Mouse (Mus musculus) olfactory bulb, adult 2 months (tissue): ENCODE data around the gene Prkaca. TPM values are rescaled to one million over a fixed set of nuclear protein-coding genes. Genes with fewer than 3 reads are reported as not detected.

Experiments used
- H3K27ac ChIP-seq: fragments of 200-500 bp; 2 replicates; pipeline ENCODE4 v1.5.1; 2012; ENCODE audit warnings: low read depth, low read length; ENCODE audit not compliant: insufficient read depth
- H3K4me1 ChIP-seq: fragments of 200-500 bp; 2 replicates; pipeline ENCODE4 v1.6.1; 2012; ENCODE audit warnings: low read length; ENCODE audit not compliant: control insufficient read depth, insufficient read depth
- H3K4me3 ChIP-seq: fragments of 200-500 bp; 2 replicates; pipeline ENCODE4 v1.5.1; 2012; ENCODE audit warnings: mild to moderate bottlenecking, low read depth, low read length, moderate library complexity; ENCODE audit not compliant: insufficient read depth
- CTCF ChIP-seq: fragments of 200-500 bp; IDR thresholded peaks from 2 replicates; pipeline ENCODE4 v1.5.1; 2012; ENCODE audit warnings: low read depth, mild to moderate bottlenecking, low read length, moderate library complexity; ENCODE audit not compliant: insufficient read depth
- POLR2A ChIP-seq: fragments of 200-500 bp; IDR thresholded peaks from 2 replicates; pipeline ENCODE4 v1.6.1; 2012; ENCODE audit warnings: mild to moderate bottlenecking, low read depth, low read length, moderate library complexity; ENCODE audit not compliant: insufficient read depth
- WGBS: fragments of 180-500 bp; shearing (Covaris S2); methylation state at CpG from one replicate; pipeline ENCODE4 v1.1.7; 2018; 5-methylcytosine and 5-hydroxymethylcytosine counted together
- polyA plus RNA-seq: library from polyadenylated mRNA; stranded (reverse); fragments of >200 nt; gene quantifications from 2 replicates; pipeline ENCODE4 v1.2.4, GENCODE M21; 2012; ENCODE audit warnings: low replicate concordance; ENCODE audit not compliant: missing spikeins, insufficient read depth, insufficient read length

The Prkaca gene
- 203 TPM in 1 of 2 replicates, not detected in the other for polyA plus RNA-seq

DNA sequence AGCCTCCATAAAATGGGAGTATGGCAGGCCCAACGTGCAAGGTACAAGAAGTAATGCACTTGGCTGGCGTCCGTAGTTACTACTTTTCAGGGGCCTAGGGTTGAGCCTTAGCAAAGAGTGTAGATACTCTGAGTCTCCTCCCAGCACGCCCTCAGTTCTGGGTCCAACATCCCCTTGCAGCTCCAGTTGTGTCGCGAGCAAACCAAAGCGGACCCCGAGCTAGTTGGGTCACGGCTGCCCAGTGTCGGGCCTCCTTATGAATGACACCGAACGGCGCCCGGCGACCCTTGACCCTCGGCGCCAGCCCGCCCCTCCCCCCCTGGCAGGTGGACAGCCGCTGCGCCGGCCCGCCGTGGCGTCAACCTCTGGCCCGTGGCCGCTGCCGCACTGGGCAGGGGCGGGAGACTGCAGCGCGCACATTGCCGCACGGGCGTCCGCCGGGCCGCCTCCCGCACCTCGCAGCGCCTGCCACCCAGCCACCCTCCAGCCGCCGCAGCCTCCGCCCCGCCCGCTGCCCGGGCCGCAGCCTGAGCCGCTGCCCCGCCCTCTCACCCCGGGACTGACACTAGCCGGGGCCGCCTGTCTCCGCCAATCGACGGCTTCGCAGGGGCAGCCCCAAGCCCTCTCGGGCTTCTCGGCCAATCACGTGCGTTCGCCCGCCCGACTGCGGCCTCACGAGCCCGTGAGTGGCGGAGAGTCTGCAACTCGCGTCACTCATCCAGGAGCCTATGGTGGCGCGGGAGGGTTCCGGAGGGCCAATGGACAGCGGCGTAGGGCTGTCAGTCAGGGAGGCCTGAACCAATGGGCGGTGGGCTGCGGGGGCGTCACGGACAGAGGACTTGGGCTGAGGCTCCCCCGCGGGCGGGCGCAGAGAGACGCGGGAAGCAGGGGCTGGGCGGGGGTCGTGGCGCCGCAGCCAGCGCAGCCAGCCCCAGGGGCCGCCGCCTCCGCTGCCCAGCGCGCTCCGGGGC lies at the start of gene Prkaca:
TSS of gene Prkaca (plus strand) at position 844 of the 971 bp plus-strand sequence.
- H3K4me1 ChIP-seq: peaks cover 25% of the 10 kb centered on the region
- peak within 1 kb of the TSS; percentile 76 for H3K27ac ChIP-seq
- TF ChIP-seq POLR2A: peak; percentile 29; the same call in 1 of the 2 replicates
- TF ChIP-seq CTCF: no peak
- H3K4me3 ChIP-seq: peak within 1 kb of the TSS; percentile 94
- WGBS: under 1% methylated on average over 91 of the region's 94 CpGs

DNA sequence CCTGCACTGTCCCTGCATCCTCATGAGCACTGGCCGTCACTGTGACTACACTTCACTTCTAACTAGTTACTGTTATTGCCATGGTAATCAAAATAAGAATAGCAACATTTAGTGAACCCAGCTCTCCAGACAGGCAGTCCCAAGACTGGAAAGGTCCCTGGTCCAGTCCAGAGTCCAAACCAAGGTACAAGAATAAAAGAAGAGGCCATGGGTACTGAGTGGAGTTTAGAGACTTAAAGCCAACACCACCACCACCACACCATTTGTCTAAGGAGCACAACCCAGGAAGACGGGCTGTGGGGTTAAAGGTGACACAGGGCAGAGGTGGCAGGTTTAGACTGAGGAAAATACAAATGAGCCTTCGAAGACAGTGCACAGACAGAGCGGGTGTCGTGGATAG lies 48.2 kb upstream of the Prkaca start:
- 91% methylated on average over 5 of the region's 5 CpGs for WGBS
- Histone ChIP-seq H3K4me3 (no peak overlapping the region), H3K27ac (no peak overlapping the region), H3K4me1 (peaks cover 9% of the 10 kb centered on the region)
- TF ChIP-seq POLR2A (no peak), CTCF (no peak)

DNA sequence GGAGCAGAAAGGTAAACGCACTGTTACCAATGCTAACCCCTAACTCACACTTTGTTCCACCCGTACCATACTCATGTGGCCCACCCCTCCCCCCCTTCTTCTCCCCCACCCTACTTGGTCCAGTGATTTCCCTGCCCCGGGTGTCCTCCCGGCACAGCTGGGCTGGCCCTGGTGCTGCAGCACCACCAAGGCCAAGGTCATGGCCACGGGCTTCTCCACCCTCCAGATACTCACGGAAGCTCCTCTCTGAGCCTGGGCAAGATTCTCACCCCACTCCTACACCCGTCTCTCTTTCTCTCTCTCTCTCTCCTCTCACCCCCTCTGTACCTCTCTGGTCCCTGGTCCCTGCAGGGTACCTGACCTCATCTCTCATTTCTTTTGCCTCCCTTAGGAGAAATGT lies 46.5 kb upstream of the Prkaca start:
- 74% methylated on average over 7 of the region's 7 CpGs for WGBS
- no peaks in the 10 kb centered on the region for H3K4me1 ChIP-seq
- no peak for TF ChIP-seq POLR2A
- TF ChIP-seq CTCF: no peak
- H3K4me3 ChIP-seq: no peak overlapping the region
- H3K27ac ChIP-seq: no peak overlapping the region

DNA sequence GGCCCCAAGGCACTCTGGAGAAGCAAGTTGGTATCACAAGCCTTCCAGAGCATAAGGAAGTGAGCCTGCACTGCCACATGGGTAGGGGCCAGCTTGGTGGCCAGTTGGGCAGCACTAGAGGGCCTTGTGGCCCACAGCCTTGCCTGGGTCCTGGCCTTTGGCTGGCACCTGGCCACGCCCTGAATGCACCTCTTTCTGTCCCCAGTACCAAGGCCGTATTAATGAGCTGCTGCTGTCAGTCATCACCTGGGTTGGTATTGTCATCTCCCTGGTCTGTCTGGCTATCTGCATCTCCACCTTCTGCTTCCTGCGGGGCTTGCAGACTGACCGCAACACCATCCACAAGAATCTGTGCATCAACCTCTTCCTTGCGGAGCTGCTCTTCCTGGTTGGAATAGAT lies 38.6 kb upstream of the Prkaca start:
- 80% methylated on average over 5 of the region's 5 CpGs for WGBS
- TF ChIP-seq CTCF (no peak), POLR2A (no peak)
- no peak overlapping the region for H3K4me3 ChIP-seq
- H3K4me1 ChIP-seq: no peaks in the 10 kb centered on the region
- H3K27ac ChIP-seq: no peak overlapping the region

DNA sequence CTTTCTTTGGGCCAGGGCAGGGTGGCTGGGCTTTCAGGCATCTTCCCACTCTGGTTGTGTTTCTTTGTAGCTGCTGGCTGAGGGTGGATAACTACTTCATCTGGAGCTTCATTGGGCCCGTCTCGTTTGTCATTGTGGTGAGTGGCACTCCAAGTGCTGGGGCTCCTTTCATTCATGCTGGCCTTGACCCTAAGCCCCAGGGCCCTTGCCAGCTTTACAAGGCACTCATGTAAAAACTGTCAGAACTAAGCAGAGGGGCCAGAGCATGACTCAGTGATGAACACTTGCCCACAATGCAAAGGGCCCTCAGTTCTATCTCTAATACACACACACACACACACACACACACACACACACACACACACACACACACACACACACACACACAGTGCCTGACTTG lies 37.8 kb upstream of the Prkaca start:
- TF ChIP-seq POLR2A (no peak), CTCF (no peak)
- Histone ChIP-seq H3K4me1 (no peaks in the 10 kb centered on the region), H3K27ac (no peak overlapping the region), H3K4me3 (no peak overlapping the region)
- 51% methylated on average over 2 of the region's 2 CpGs for WGBS

DNA sequence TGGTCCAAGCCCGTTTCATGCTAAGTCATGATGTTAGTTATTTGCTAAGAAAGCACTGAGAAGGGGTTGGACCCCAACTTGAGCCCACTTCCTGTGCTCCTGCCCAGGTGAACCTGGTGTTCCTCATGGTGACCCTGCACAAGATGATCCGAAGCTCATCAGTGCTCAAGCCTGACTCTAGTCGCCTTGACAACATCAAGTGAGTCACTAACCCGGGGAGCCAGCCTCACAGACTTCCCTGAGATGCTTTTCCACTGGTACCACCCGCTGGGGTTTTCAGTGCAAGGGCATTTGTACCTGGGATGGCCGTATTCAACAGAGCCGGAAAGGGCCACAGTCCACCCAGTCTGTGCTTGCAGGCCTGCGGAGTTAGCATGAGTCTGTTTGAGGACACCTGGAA lies 37.4 kb upstream of the Prkaca start:
- Histone ChIP-seq H3K4me3 (no peak overlapping the region), H3K4me1 (no peaks in the 10 kb centered on the region), H3K27ac (no peak overlapping the region)
- 84% methylated on average over 8 of the region's 8 CpGs for WGBS
- TF ChIP-seq CTCF (no peak), POLR2A (no peak)

DNA sequence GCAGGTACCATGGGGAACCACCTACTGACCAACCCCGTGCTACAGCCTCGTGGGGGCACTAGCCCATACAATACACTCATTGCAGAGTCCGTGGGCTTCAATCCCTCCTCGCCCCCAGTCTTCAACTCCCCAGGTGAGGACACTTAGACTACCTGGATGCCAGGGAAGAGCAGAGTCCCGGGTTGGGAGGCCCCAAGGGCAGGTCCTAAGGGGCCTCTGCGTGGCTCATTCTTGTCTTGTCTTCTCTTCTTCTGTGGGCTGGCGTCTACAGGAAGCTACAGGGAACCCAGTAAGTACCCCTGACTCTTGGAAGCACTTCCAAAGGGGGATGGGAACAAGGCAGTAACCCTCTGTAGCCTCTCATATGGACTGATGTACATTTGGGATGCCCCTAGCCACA lies 35.1 kb upstream of the Prkaca start:
- no peak for TF ChIP-seq POLR2A
- no peak for TF ChIP-seq CTCF
- 91% methylated on average over 7 of the region's 7 CpGs for WGBS
- Histone ChIP-seq H3K4me1 (no peaks in the 10 kb centered on the region), H3K4me3 (no peak overlapping the region), H3K27ac (no peak overlapping the region)

DNA sequence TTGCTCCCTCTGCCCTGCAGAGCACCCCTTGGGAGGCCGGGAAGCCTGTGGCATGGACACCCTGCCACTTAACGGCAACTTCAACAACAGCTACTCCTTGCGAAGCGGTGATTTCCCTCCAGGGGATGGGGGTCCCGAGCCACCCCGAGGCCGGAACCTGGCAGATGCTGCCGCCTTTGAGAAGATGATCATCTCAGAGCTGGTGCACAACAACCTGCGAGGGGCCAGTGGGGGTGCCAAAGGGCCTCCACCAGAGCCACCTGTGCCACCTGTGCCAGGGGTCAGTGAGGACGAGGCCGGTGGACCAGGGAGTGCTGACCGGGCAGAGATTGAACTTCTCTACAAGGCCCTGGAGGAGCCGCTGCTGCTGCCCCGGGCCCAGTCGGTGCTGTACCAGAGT lies 34.5 kb upstream of the Prkaca start:
- Histone ChIP-seq H3K4me1 (no peaks in the 10 kb centered on the region), H3K27ac (no peak overlapping the region), H3K4me3 (no peak overlapping the region)
- no peak for TF ChIP-seq CTCF
- TF ChIP-seq POLR2A: no peak
- 93% methylated on average over 15 of the region's 15 CpGs for WGBS

DNA sequence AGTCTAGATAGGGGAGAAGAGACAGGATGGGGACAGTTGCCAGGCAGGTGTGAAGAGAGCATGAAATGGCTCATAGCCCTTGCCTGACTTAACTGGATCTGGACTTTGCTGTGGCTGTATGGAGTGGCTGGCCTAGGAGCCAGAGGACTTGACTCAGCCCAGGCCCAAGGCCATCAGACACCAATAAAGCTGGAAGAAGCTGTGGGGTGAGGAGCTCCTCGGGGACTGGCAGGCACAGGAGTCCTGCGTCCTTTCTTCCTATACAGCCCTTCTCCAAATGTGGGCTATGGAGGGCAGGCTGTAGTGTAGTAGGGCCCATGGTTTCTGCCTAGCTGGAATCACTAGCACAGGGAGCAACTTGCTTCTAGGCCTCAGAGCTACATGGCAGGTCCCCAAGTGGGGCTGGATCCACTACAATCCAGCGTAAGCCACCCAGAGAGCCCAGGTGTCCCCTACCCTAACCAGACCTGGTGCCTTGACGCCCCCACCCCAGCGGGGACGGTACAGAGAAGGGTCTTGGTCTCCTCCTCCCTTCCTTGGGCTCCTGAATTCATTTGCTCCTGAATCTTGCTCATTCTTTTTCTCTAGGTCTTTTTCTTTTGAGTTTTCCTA lies 31.6 kb upstream of the Prkaca start:
- Histone ChIP-seq H3K4me3 (no peak overlapping the region), H3K4me1 (no peaks in the 10 kb centered on the region), H3K27ac (no peak overlapping the region)
- no peak for TF ChIP-seq POLR2A
- WGBS: 78% methylated on average over 6 of the region's 6 CpGs
